Mouse (Mus musculus): Measurements from ENCODE around the gene Dtnbp1. TPM values are rescaled to one million over a fixed set of nuclear protein-coding genes. Genes with fewer than 3 reads are reported as not detected.

Dtnbp1 gene
- polyA plus RNA-seq, 1 experiment from 2014 or later = 85.4 TPM

GRCm38 (mm10) chr13:45026291-45026690, 24.3 kb upstream of the Dtnbp1 start:
- 92% methylated on average over 3 of the region's 3 CpGs for whole genome bisulfite sequencing
- Histone ChIP-seq H3K27ac (no peak overlapping the region), H3K9me3 (no peaks in the 10 kb centered on the region), H3K36me3 (no peaks in the 10 kb centered on the region), H3K4me3 (no peak overlapping the region), H3K4me1 (replicated peaks) (no peaks in the 10 kb centered on the region), H3K27me3 (ENCODE audit: insufficient read depth, poor library complexity, severe bottlenecking) (peaks cover 2% of the 10 kb centered on the region; the same call in 1 of the 2 replicates)
- DNase-seq (ENCODE audit: low spot score) = no peak

- DNase-seq (ENCODE audit: low spot score) = no peak
- Histone ChIP-seq H3K4me1 (replicated peaks) (no peaks in the 10 kb centered on the region), H3K4me3 (no peak overlapping the region), H3K27ac (no peak overlapping the region), H3K9me3 (no peaks in the 10 kb centered on the region), H3K27me3 (ENCODE audit: insufficient read depth, poor library complexity, severe bottlenecking) (peaks cover 2% of the 10 kb centered on the region; the same call in 1 of the 2 replicates), H3K36me3 (no peaks in the 10 kb centered on the region)
- WGBS = 82% methylated on average over 10 of the region's 10 CpGs
Measured at GRCm38 (mm10) chr13:45024821-45025220, 22.9 kb upstream of the Dtnbp1 start.

DNA sequence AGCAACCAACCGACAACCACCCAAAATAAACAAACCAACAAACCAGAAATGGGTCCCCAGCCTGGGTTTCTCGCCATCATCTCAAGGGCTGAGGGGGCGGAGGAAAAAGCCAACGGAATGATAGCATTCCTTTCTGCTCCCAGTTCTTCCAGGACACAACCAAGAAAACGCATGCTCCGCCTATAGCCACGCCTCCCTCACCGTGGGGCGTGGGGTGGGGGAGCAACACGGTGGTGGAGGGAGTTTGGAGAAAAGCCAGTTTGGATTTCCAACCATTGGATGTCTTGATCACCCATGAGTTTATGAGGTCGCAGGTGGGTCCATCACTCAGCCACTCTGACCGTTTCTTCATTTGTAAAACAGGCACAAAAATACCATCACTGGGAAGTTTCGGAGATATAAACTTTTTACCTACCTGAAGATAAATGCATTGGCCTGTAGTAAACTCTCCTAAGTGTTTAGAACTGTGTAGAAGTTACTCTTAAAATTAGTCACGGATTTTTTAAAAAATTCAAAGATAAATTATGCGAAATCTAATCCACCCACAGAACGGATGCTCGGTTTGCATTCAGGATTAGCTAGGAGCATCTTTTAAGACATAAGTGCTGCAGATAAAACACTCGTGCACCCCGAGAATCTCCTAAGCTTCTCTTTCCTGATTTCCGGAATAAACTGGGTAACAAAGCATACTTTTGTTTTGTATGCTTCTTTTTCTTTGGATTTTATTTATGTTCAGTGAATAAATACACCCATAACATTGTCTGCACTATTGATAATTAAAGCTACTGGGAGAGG, 21.6 kb upstream of the Dtnbp1 start:
- Histone ChIP-seq H3K4me3 (no peak overlapping the region), H3K9me3 (no peaks in the 10 kb centered on the region), H3K27me3 (ENCODE audit: insufficient read depth, poor library complexity, severe bottlenecking) (peaks cover 2% of the 10 kb centered on the region; the same call in 1 of the 2 replicates), H3K4me1 (replicated peaks) (no peaks in the 10 kb centered on the region; the same call in 1 of the 2 replicates), H3K27ac (no peak overlapping the region), H3K36me3 (no peaks in the 10 kb centered on the region)
- 77% methylated on average over 20 of the region's 20 CpGs for WGBS
- DNase-seq (ENCODE audit: low spot score) = no peak

GRCm38 (mm10) chr13:45008150-45008549, 6.2 kb upstream of the Dtnbp1 start:
- Histone ChIP-seq H3K27me3 (ENCODE audit: insufficient read depth, poor library complexity, severe bottlenecking) (no peaks in the 10 kb centered on the region), H3K27ac (no peak overlapping the region), H3K4me1 (replicated peaks) (peaks cover 6% of the 10 kb centered on the region; the same call in 1 of the 2 replicates), H3K36me3 (no peaks in the 10 kb centered on the region), H3K4me3 (no peak overlapping the region), H3K9me3 (0 out of 2 replicates have a peak, but pooled peaks cover 3% of the 10 kb centered on the region)
- WGBS = 84% methylated on average over 7 of the region's 7 CpGs
- DNase-seq (ENCODE audit: low spot score) = peak; percentile 23

DNA sequence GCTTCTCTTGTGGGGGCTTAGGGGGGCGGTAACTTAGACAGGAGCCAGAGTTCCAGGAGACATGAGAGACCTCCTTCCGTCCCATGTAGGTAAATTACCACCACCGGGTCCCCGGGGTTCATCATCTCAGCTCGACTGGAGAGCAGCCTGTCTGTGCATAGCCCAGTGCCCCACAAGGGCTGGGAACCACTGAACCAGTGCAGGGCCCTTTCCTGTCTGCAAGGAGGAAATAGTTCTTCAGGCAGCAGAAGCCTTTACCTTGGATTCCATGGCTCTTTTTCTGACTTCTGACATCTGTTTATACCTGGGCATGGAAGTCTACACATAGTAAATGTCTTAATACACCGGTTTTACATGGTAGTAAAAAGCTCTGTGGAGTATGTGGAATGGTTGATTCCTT, 5.8 kb upstream of the Dtnbp1 start:
- Histone ChIP-seq H3K4me3 (no peak overlapping the region), H3K36me3 (no peaks in the 10 kb centered on the region), H3K27ac (no peak overlapping the region), H3K9me3 (0 out of 2 replicates have a peak, but pooled peaks cover 3% of the 10 kb centered on the region), H3K27me3 (ENCODE audit: insufficient read depth, poor library complexity, severe bottlenecking) (no peaks in the 10 kb centered on the region), H3K4me1 (replicated peaks) (peaks cover 8% of the 10 kb centered on the region)
- no peak for DNase-seq (ENCODE audit: low spot score)
- 85% methylated on average over 6 of the region's 6 CpGs for WGBS

DNA sequence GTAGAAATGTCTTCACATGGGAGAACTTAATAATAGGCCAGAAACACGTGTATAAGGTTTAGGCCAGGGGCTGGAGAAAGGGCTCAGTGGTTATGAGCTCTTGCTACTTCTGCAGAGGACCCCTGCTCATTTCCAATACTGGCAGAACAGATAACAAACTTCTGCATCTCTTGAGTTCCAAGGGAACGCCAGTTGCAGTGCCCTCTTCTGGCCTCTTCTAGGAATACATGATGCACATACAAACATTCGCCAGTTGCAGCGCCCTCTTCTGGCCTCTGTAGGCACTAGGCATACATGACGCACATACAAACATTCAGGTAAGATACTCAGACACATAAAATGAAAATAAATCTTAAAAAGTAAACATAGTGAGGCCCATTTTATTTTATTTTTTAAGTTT, 4.5 kb upstream of the Dtnbp1 start:
- Histone ChIP-seq H3K4me3 (no peak overlapping the region), H3K27ac (no peak overlapping the region), H3K4me1 (replicated peaks) (peaks cover 15% of the 10 kb centered on the region), H3K9me3 (0 out of 2 replicates have a peak, but pooled peaks cover 3% of the 10 kb centered on the region), H3K27me3 (ENCODE audit: insufficient read depth, poor library complexity, severe bottlenecking) (no peaks in the 10 kb centered on the region), H3K36me3 (no peaks in the 10 kb centered on the region)
- DNase-seq (ENCODE audit: low spot score) = peak; percentile 20
- 76% methylated on average over 5 of the region's 5 CpGs for WGBS

DNA sequence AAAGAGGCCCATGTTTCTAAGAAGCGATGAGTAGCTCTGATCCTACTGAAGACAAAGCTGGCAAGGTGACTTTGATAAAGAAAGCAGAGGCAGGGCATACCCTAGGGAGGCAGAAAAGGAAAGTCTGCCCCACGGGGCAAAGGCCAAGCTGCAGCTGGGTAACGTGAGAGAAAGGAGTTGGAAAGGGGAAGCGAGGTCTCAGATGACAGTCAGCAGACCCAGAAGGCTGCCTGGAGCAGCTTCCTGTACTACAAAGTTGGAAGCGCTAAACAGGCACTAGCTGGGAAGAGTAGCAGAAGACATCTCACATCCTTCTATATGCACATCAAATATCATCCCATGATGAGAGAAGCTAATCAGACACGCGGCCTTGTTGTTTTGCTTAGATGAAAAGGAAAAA, 3.9 kb upstream of the Dtnbp1 start:
- peak; percentile 27 for DNase-seq (ENCODE audit: low spot score)
- no peak overlapping the region for H3K27ac ChIP-seq
- no peaks in the 10 kb centered on the region for H3K36me3 ChIP-seq
- 65% methylated on average over 7 of the region's 7 CpGs for WGBS
- peaks cover 19% of the 10 kb centered on the region for H3K4me1 ChIP-seq (replicated peaks)
- 0 out of 2 replicates have a peak, but pooled peaks cover 3% of the 10 kb centered on the region for H3K9me3 ChIP-seq
- no peak overlapping the region for H3K4me3 ChIP-seq
- no peaks in the 10 kb centered on the region for H3K27me3 ChIP-seq (ENCODE audit: insufficient read depth, poor library complexity, severe bottlenecking)

- Histone ChIP-seq H3K4me1 (replicated peaks) (peaks cover 25% of the 10 kb centered on the region), H3K27ac (no peak overlapping the region), H3K27me3 (ENCODE audit: insufficient read depth, poor library complexity, severe bottlenecking) (no peaks in the 10 kb centered on the region), H3K9me3 (0 out of 2 replicates have a peak, but pooled peaks cover 3% of the 10 kb centered on the region), H3K36me3 (no peaks in the 10 kb centered on the region), H3K4me3 (no peak overlapping the region)
- WGBS = 91% methylated on average over 5 of the region's 5 CpGs
- no peak for DNase-seq (ENCODE audit: low spot score)
Measured at GRCm38 (mm10) chr13:45004987-45005592, 3.1 kb upstream of the Dtnbp1 start.

DNA sequence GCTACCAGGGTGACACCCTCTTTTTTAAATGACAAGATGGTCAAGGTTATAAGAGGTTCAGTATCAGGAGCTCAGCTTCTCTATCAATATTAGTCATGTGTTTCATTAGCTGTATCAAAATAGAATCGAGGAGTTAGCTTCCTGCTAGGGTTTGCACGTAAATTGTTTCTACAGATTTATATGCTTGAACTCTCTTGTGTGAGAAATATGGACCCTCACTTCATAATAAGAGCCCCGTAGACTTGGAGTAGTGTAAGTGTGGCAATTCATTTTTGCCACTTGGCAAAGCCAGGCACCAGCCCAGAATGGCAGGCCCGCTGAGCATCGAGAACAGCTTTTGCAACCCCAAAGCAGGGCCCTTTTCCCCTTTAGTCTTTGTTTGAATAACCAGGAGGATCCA, 1.1 kb upstream of the Dtnbp1 start:
- WGBS = 79% methylated on average over 5 of the region's 5 CpGs
- DNase-seq (ENCODE audit: low spot score) = no peak
- H3K4me3 ChIP-seq = no peak overlapping the region
- no peak overlapping the region for H3K27ac ChIP-seq
- H3K36me3 ChIP-seq = peaks cover 7% of the 10 kb centered on the region
- H3K9me3 ChIP-seq = 0 out of 2 replicates have a peak, but pooled peaks cover 3% of the 10 kb centered on the region
- H3K4me1 ChIP-seq (replicated peaks) = peaks cover 32% of the 10 kb centered on the region
- H3K27me3 ChIP-seq (ENCODE audit: insufficient read depth, poor library complexity, severe bottlenecking) = no peaks in the 10 kb centered on the region

GRCm38 (mm10) chr13:45001228-45001910, 578 bp downstream of the Dtnbp1 start:
- H3K4me3 ChIP-seq = peak overlapping the region; percentile 87
- no peaks in the 10 kb centered on the region for H3K27me3 ChIP-seq (ENCODE audit: insufficient read depth, poor library complexity, severe bottlenecking)
- H3K36me3 ChIP-seq = peaks cover 7% of the 10 kb centered on the region
- WGBS = under 1% methylated on average over 52 of the region's 52 CpGs
- H3K27ac ChIP-seq = peak overlapping the region; percentile 95
- peaks cover 28% of the 10 kb centered on the region for H3K4me1 ChIP-seq (replicated peaks)
- peak; percentile 73 for DNase-seq (ENCODE audit: low spot score)
- 0 out of 2 replicates have a peak, but pooled peaks cover 3% of the 10 kb centered on the region for H3K9me3 ChIP-seq

GRCm38 (mm10) chr13:45000836-45001227, 1.1 kb downstream of the Dtnbp1 start:
- H3K27ac ChIP-seq = peak overlapping the region; percentile 95
- 24% methylated on average over 7 of the region's 7 CpGs for WGBS

DNA sequence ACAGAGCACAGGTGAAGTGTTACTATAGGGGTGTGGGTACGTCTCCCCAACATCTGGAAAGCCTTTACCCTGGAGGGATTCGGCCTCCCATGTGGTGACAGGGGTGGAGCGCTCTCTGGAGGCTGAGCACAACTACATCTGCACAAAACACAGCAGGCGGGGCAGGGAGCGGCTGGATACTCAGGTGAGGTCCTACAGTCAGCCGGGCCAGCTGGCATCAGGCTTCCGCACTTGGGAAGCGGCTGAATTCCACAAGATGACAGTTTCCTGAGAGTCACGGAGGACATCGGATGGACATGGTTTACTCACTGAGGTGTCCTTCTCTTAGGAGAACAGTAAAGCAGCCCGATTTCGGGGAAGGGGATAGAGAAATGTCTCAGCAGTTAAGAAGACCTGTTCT, 2.7 kb downstream of the Dtnbp1 start:
- Histone ChIP-seq H3K4me3 (no peak overlapping the region), H3K4me1 (replicated peaks) (peaks cover 28% of the 10 kb centered on the region), H3K9me3 (0 out of 2 replicates have a peak, but pooled peaks cover 3% of the 10 kb centered on the region), H3K36me3 (peaks cover 7% of the 10 kb centered on the region), H3K27ac (no peak overlapping the region), H3K27me3 (ENCODE audit: insufficient read depth, poor library complexity, severe bottlenecking) (no peaks in the 10 kb centered on the region)
- 93% methylated on average over 12 of the region's 12 CpGs for WGBS
- no peak for DNase-seq (ENCODE audit: low spot score)

More at GRCm38 (mm10) chr13:45000836-45001227, 1.1 kb downstream of the Dtnbp1 start:
- Histone ChIP-seq H3K4me1 (replicated peaks) (peaks cover 28% of the 10 kb centered on the region), H3K4me3 (peak overlapping the region; percentile 87), H3K27me3 (ENCODE audit: insufficient read depth, poor library complexity, severe bottlenecking) (no peaks in the 10 kb centered on the region), H3K36me3 (peaks cover 7% of the 10 kb centered on the region), H3K9me3 (0 out of 2 replicates have a peak, but pooled peaks cover 3% of the 10 kb centered on the region)
- DNase-seq (ENCODE audit: low spot score) = peak; percentile 56
